Comparison of ENCODE assay signal across 21 mouse cellular contexts in genomic region chr2:84378678-84379077, GRCm38 (mm10). TPM values are rescaled to one million over a fixed set of nuclear protein-coding genes. Genes with fewer than 3 reads are reported as not detected.
DNase-seq lines count a peak whose midpoint lies in the region; ATAC-seq lines count a peak whose summit lies in the region.
"Had no signal": no experiment of that assay in that cellular context is flagged by ENCODE, and none has a peak within 500 bp of the region (broad histone marks: within the 10 kb centered on the region; RNA-seq: fewer than 3 reads in every experiment).

No protein-coding gene starts in this region.

- no peaks in the 10 kb centered on the region for H3K36me3 ChIP-seq in intestine, embryonic 16.5 days (ENCODE audit: control insufficient read depth, insufficient read depth, low read length)
- no peaks in the 10 kb centered on the region for H3K36me3 ChIP-seq in stomach, embryonic 16.5 days (ENCODE audit: control insufficient read depth, insufficient read depth, low read length)
- H3K36me3 ChIP-seq: embryonic facial prominence, embryonic 13.5 days; forebrain, embryonic 15.5 days; heart, embryonic 10.5 days; limb, embryonic 15.5 days; midbrain, embryonic 13.5 days; neural tube, embryonic 12.5 days had no signal

- no peaks in the 10 kb centered on the region for H3K9me3 ChIP-seq in intestine, embryonic 16.5 days (ENCODE audit: control insufficient read depth, low read length)
- no peaks in the 10 kb centered on the region for H3K9me3 ChIP-seq in stomach, embryonic 16.5 days (replicated peaks; ENCODE audit: control insufficient read depth, low read length)
- H3K9me3 ChIP-seq: embryonic facial prominence, embryonic 13.5 days; forebrain, embryonic 15.5 days; heart, embryonic 10.5 days; limb, embryonic 15.5 days; midbrain, embryonic 13.5 days; neural tube, embryonic 12.5 days had no signal

- WGBS in intestine, embryonic 16.5 days: 46% methylated on average over 5 of the region's 5 CpGs
- 54% methylated on average over 5 of the region's 5 CpGs for WGBS in stomach, embryonic 16.5 days

- no peak overlapping the region for H3K4me3 ChIP-seq in intestine, embryonic 16.5 days (ENCODE audit: low read length)
- H3K4me3 ChIP-seq in stomach, embryonic 16.5 days (replicated peaks; ENCODE audit: low read length): no peak overlapping the region
- H3K4me3 ChIP-seq: embryonic facial prominence, embryonic 13.5 days; forebrain, embryonic 15.5 days; heart, embryonic 10.5 days; limb, embryonic 15.5 days; midbrain, embryonic 13.5 days; neural tube, embryonic 12.5 days had no signal

- H3K9ac ChIP-seq in intestine, embryonic 16.5 days (ENCODE audit: low read depth, low read length): no peak overlapping the region
- H3K9ac ChIP-seq in stomach, embryonic 16.5 days (ENCODE audit: low read length): no peak overlapping the region
- H3K9ac ChIP-seq: embryonic facial prominence, embryonic 13.5 days; forebrain, embryonic 15.5 days; limb, embryonic 15.5 days; midbrain, embryonic 13.5 days; neural tube, embryonic 12.5 days had no signal

- 0 out of 2 replicates have a peak, but pooled peaks cover 3% of the 10 kb centered on the region for H3K4me1 ChIP-seq in intestine, embryonic 16.5 days (ENCODE audit: control insufficient read depth, insufficient read depth, low read length)
- H3K4me1 ChIP-seq in stomach, embryonic 16.5 days (ENCODE audit: control insufficient read depth, insufficient read depth, low read length): peaks cover 1% of the 10 kb centered on the region; the same call in 1 of the 2 replicates
- H3K4me1 ChIP-seq: forebrain, embryonic 15.5 days; limb, embryonic 15.5 days; midbrain, embryonic 13.5 days; neural tube, embryonic 12.5 days had no signal

- peak; percentile 99 for ATAC-seq in intestine, embryonic 16.5 days
- ATAC-seq in stomach, embryonic 16.5 days (ENCODE audit: insufficient read depth, low FRiP score): peak; percentile 25; the same call in 1 of the 2 replicates
- ATAC-seq in activated CD4-positive, CD25-positive, alpha-beta regulatory T cell, adult 4 months: no peak
- ATAC-seq: forebrain, embryonic 15.5 days; lung, postnatal 0 days; midbrain, embryonic 13.5 days had no signal

- no peak overlapping the region for H3K4me2 ChIP-seq in intestine, embryonic 16.5 days (ENCODE audit: low read depth, low read length)
- H3K4me2 ChIP-seq in stomach, embryonic 16.5 days (ENCODE audit: low read depth, low read length): no peak overlapping the region
- H3K4me2 ChIP-seq: embryonic facial prominence, embryonic 13.5 days; forebrain, embryonic 15.5 days; limb, embryonic 15.5 days; midbrain, embryonic 13.5 days; neural tube, embryonic 12.5 days had no signal

- H3K27ac ChIP-seq in intestine, embryonic 16.5 days (ENCODE audit: low read length): no peak overlapping the region
- H3K27ac ChIP-seq in stomach, embryonic 16.5 days (ENCODE audit: low read length): no peak overlapping the region
- H3K27ac ChIP-seq: embryonic facial prominence, embryonic 13.5 days; forebrain, embryonic 15.5 days; heart, embryonic 10.5 days; limb, embryonic 15.5 days; midbrain, embryonic 13.5 days; neural tube, embryonic 12.5 days had no signal

- H3K27me3 ChIP-seq in intestine, embryonic 16.5 days (replicated peaks; ENCODE audit: control insufficient read depth, insufficient read depth, low read length): no peaks in the 10 kb centered on the region
- no peaks in the 10 kb centered on the region for H3K27me3 ChIP-seq in stomach, embryonic 16.5 days (ENCODE audit: control insufficient read depth, insufficient read depth, low read length)
- H3K27me3 ChIP-seq: CH12.LX; embryonic facial prominence, embryonic 13.5 days; forebrain, embryonic 15.5 days; limb, embryonic 15.5 days; midbrain, embryonic 13.5 days; neural tube, embryonic 12.5 days had no signal

- peak; percentile 56 for DNase-seq in kidney, adult 18-20 months
- no peak for DNase-seq in kidney, postnatal 4 days
- peak; percentile 63 for DNase-seq in kidney, postnatal 14 days
- DNase-seq in layer of hippocampus, postnatal 36 days: no peak
- DNase-seq: cerebellum, adult 8-10 months; gastrocnemius, postnatal 36 days; heart, postnatal 10 days; right cerebral cortex, postnatal 4 days; thymus, postnatal 14 days had no signal

RNA-seq across cellular contexts. Expression of gene Calcrl, which starts 46.5 kb away (rescaled TPM):
- polyA plus RNA-seq in intestine, embryonic 16.5 days (2015; fragmentation: Nextera tagmentation; extraction: Ambion mirVana): 22.7 and 22.9 TPM in 2 replicates
- 45.9 and 47.0 TPM in 2 replicates for polyA plus RNA-seq in stomach, embryonic 16.5 days (2015; fragmentation: Nextera tagmentation; extraction: Ambion mirVana)
- 10 to 100 TPM; 24.9 to 26.1 TPM for polyA plus RNA-seq in activated CD4-positive, CD25-positive, alpha-beta regulatory T cell, adult 4 months (2017; shearing (Covaris generic))
- total RNA-seq in layer of hippocampus, postnatal 36 days (2021): 1 to 10 TPM; 7.5 to 8.0 TPM
- total RNA-seq: MEL had no signal

Comparison
In these comparisons a context has a peak if more than half of its experiments do, and no peak if none do; other contexts are left out.
1. DNase-seq: peak in kidney, adult 18-20 months (single experiment) and kidney, postnatal 14 days (single experiment); none in kidney, postnatal 4 days (0 of 2) and layer of hippocampus, postnatal 36 days (0 of 2).